Mouse (Mus musculus): ENCODE measurements around the gene Styxl1.

Gene Styxl1

GRCm38 (mm10) chr5:135724536-135725322 lies 53.5 kb downstream of the Styxl1 start:
- DNase-seq: peak; percentile 66

- no peak for DNase-seq
These were observed 54.9 kb downstream of the Styxl1 start for GRCm38 (mm10) chr5:135723165-135723751.

- peak; percentile 89 for DNase-seq
These were observed 56.1 kb downstream of the Styxl1 start for GRCm38 (mm10) chr5:135722121-135722520.

GRCm38 (mm10) chr5:135721076-135721475 lies 57.1 kb downstream of the Styxl1 start:
- no peak for DNase-seq

- DNase-seq: no peak
These were observed 58.1 kb downstream of the Styxl1 start for GRCm38 (mm10) chr5:135720121-135720520.

- no peak for DNase-seq
These were observed 58.5 kb downstream of the Styxl1 start for GRCm38 (mm10) chr5:135719586-135720120.

GRCm38 (mm10) chr5:135715624-135716023 lies 62.6 kb downstream of the Styxl1 start:
- peak; percentile 39 for DNase-seq

GRCm38 (mm10) chr5:135713441-135714218 lies 64.6 kb downstream of the Styxl1 start:
- DNase-seq: peak; percentile 88

GRCm38 (mm10) chr5:135712803-135713202 lies 65.4 kb downstream of the Styxl1 start:
- DNase-seq: no peak

GRCm38 (mm10) chr5:135711582-135712355 lies 66.4 kb downstream of the Styxl1 start:
- DNase-seq: no peak

- DNase-seq: no peak
These were observed 67.5 kb downstream of the Styxl1 start for GRCm38 (mm10) chr5:135710599-135711214.

GRCm38 (mm10) chr5:135709716-135710115 lies 68.5 kb downstream of the Styxl1 start:
- DNase-seq: no peak

GRCm38 (mm10) chr5:135707855-135708254 lies 70.3 kb downstream of the Styxl1 start:
- DNase-seq: no peak

GRCm38 (mm10) chr5:135707039-135707438 lies 71.1 kb downstream of the Styxl1 start:
- DNase-seq: no peak

- DNase-seq: no peak
These were observed 72.8 kb downstream of the Styxl1 start for GRCm38 (mm10) chr5:135705383-135705782.

- no peak for DNase-seq
These were observed 74.8 kb downstream of the Styxl1 start for GRCm38 (mm10) chr5:135703431-135703830.

- DNase-seq: peak; percentile 82
These were observed 75.4 kb downstream of the Styxl1 start for GRCm38 (mm10) chr5:135702682-135703192.

- no peak for DNase-seq
These were observed 76.0 kb downstream of the Styxl1 start for GRCm38 (mm10) chr5:135702190-135702589.

GRCm38 (mm10) chr5:135701601-135702000 lies 76.6 kb downstream of the Styxl1 start:
- no peak for DNase-seq

GRCm38 (mm10) chr5:135697711-135698111 lies 80.5 kb downstream of the Styxl1 start:
- no peak for DNase-seq
